Mouse (Mus musculus) hindbrain, embryonic 12.5 days (tissue): ENCODE measurements around the gene Grap2. TPM values are rescaled to one million over a fixed set of nuclear protein-coding genes. Genes with fewer than 3 reads are reported as not detected.

Source experiments
- ATAC-seq: fragments of 200-750 bp; cut with Nextera tagmentation; 2 replicates; pipeline ENCODE4 v1.8.0; 2017; ENCODE audit warnings: moderate TSS enrichment; ENCODE audit not compliant: low FRiP score
- H3K27ac ChIP-seq: fragments of 300-500 bp; sonication (generic); 2 replicates; pipeline ENCODE4 v1.5.1; 2016; ENCODE audit warnings: mild to moderate bottlenecking
- H3K27me3 ChIP-seq: fragments of 300-500 bp; sonication (generic); 2 replicates; pipeline ENCODE4 v1.6.1; 2016; ENCODE audit warnings: mild to moderate bottlenecking
- H3K36me3 ChIP-seq: fragments of 300-500 bp; sonication (generic); 2 replicates; pipeline ENCODE4 v1.6.1; 2016; ENCODE audit warnings: mild to moderate bottlenecking
- H3K4me1 ChIP-seq: fragments of 300-500 bp; sonication (generic); 2 replicates; pipeline ENCODE4 v1.6.1; 2016
- H3K4me2 ChIP-seq: fragments of 300-500 bp; sonication (generic); replicated peaks from 2 replicates; pipeline ENCODE4 v1.6.1; 2016; ENCODE audit warnings: mild to moderate bottlenecking
- H3K4me3 ChIP-seq: fragments of 300-500 bp; sonication (generic); 2 replicates; pipeline ENCODE4 v1.5.1; 2016; ENCODE audit warnings: mild to moderate bottlenecking
- H3K9ac ChIP-seq: fragments of 300-500 bp; sonication (generic); 2 replicates; pipeline ENCODE4 v1.6.1; 2016; ENCODE audit warnings: mild to moderate bottlenecking, moderate library complexity
- H3K9me3 ChIP-seq: fragments of 300-500 bp; sonication (generic); replicated peaks from 2 replicates; pipeline ENCODE4 v1.6.1; 2016; ENCODE audit warnings: mild to moderate bottlenecking
- WGBS: fragments of 180-500 bp; shearing (Covaris S2); methylation state at CpG from one replicate; pipeline ENCODE4 v1.1.7; 2016; 5-methylcytosine and 5-hydroxymethylcytosine counted together
- polyA plus RNA-seq: library from polyadenylated mRNA; unstranded; fragments of >200 nt; fragmentation: Nextera tagmentation; extraction: Ambion mirVana; gene quantifications from 2 replicates; pipeline ENCODE4 v1.2.1, GENCODE M21; 2016

Grap2 gene
- polyA plus RNA-seq, 1 experiment from 2014 or later: 3.0 TPM

- H3K4me3 ChIP-seq: no peak overlapping the region
- WGBS: 93% methylated on average over 5 of the region's 5 CpGs
Measured at GRCm38 (mm10) chr15:80590641-80591040, 18.2 kb downstream of the Grap2 start.

GRCm38 (mm10) chr15:80592737-80593136, 20.3 kb downstream of the Grap2 start:
- Histone ChIP-seq H3K4me2 (no peak overlapping the region), H3K36me3 (no peaks in the 10 kb centered on the region), H3K27ac (no peak overlapping the region), H3K27me3 (0 out of 2 replicates have a peak, but pooled peaks cover 1% of the 10 kb centered on the region), H3K9ac (no peak overlapping the region), H3K4me1 (no peaks in the 10 kb centered on the region; the same call in 1 of the 2 replicates), H3K4me3 (no peak overlapping the region), H3K9me3 (no peaks in the 10 kb centered on the region)
- 90% methylated on average over 6 of the region's 6 CpGs for WGBS
- no peak for ATAC-seq

More at GRCm38 (mm10) chr15:80590641-80591040, 18.2 kb downstream of the Grap2 start:
- ATAC-seq: no peak
- no peaks in the 10 kb centered on the region for H3K36me3 ChIP-seq
- H3K9me3 ChIP-seq: no peaks in the 10 kb centered on the region
- 0 out of 2 replicates have a peak, but pooled peaks cover 2% of the 10 kb centered on the region for H3K27me3 ChIP-seq
- no peak overlapping the region for H3K4me2 ChIP-seq
- peaks cover 2% of the 10 kb centered on the region; the same call in 1 of the 2 replicates for H3K4me1 ChIP-seq
- H3K27ac ChIP-seq: no peak overlapping the region
- no peak overlapping the region for H3K9ac ChIP-seq

- WGBS: 76% methylated on average over 5 of the region's 5 CpGs
Measured at GRCm38 (mm10) chr15:80593877-80594276, 21.5 kb downstream of the Grap2 start.

GRCm38 (mm10) chr15:80598750-80599149, 26.4 kb downstream of the Grap2 start:
- no peak overlapping the region for H3K9ac ChIP-seq
- H3K4me3 ChIP-seq: no peak overlapping the region
- H3K4me1 ChIP-seq: peaks cover 15% of the 10 kb centered on the region
- no peak for ATAC-seq
- H3K9me3 ChIP-seq: no peaks in the 10 kb centered on the region
- H3K36me3 ChIP-seq: no peaks in the 10 kb centered on the region
- no peak overlapping the region for H3K4me2 ChIP-seq
- 78% methylated on average over 12 of the region's 12 CpGs for WGBS
- H3K27ac ChIP-seq: no peak overlapping the region
- H3K27me3 ChIP-seq: no peaks in the 10 kb centered on the region

More at GRCm38 (mm10) chr15:80593877-80594276, 21.5 kb downstream of the Grap2 start:
- no peak overlapping the region for H3K27ac ChIP-seq
- no peak overlapping the region for H3K4me3 ChIP-seq
- H3K4me1 ChIP-seq: no peaks in the 10 kb centered on the region; the same call in 1 of the 2 replicates
- no peaks in the 10 kb centered on the region for H3K36me3 ChIP-seq
- no peaks in the 10 kb centered on the region for H3K9me3 ChIP-seq
- no peaks in the 10 kb centered on the region for H3K27me3 ChIP-seq
- H3K9ac ChIP-seq: no peak overlapping the region
- H3K4me2 ChIP-seq: no peak overlapping the region
- ATAC-seq: no peak

GRCm38 (mm10) chr15:80599213-80599750, 26.9 kb downstream of the Grap2 start:
- H3K4me1 ChIP-seq: peaks cover 15% of the 10 kb centered on the region
- no peaks in the 10 kb centered on the region for H3K9me3 ChIP-seq
- no peaks in the 10 kb centered on the region for H3K36me3 ChIP-seq
- no peak overlapping the region for H3K27ac ChIP-seq
- H3K27me3 ChIP-seq: no peaks in the 10 kb centered on the region
- H3K9ac ChIP-seq: no peak overlapping the region
- 51% methylated on average over 16 of the region's 16 CpGs for WGBS
- ATAC-seq: no peak
- H3K4me2 ChIP-seq: no peak overlapping the region
- H3K4me3 ChIP-seq: no peak overlapping the region

GRCm38 (mm10) chr15:80599843-80600242, 27.4 kb downstream of the Grap2 start:
- no peak for ATAC-seq

GRCm38 (mm10) chr15:80601456-80601855, 29.1 kb downstream of the Grap2 start:
- H3K4me3 ChIP-seq: no peak overlapping the region
- H3K27ac ChIP-seq: no peak overlapping the region

More at GRCm38 (mm10) chr15:80599843-80600242, 27.4 kb downstream of the Grap2 start:
- Histone ChIP-seq H3K9ac (no peak overlapping the region), H3K27me3 (no peaks in the 10 kb centered on the region), H3K4me3 (no peak overlapping the region), H3K4me1 (peaks cover 15% of the 10 kb centered on the region), H3K9me3 (no peaks in the 10 kb centered on the region), H3K36me3 (no peaks in the 10 kb centered on the region), H3K4me2 (no peak overlapping the region), H3K27ac (no peak overlapping the region)
- 88% methylated on average over 4 of the region's 4 CpGs for WGBS

GRCm38 (mm10) chr15:80602487-80602886, 30.1 kb downstream of the Grap2 start:
- WGBS: 46% methylated on average over 7 of the region's 7 CpGs
- Histone ChIP-seq H3K9ac (no peak overlapping the region), H3K4me1 (peaks cover 15% of the 10 kb centered on the region), H3K27me3 (no peaks in the 10 kb centered on the region), H3K27ac (no peak overlapping the region), H3K4me3 (no peak overlapping the region), H3K4me2 (no peak overlapping the region), H3K36me3 (no peaks in the 10 kb centered on the region), H3K9me3 (no peaks in the 10 kb centered on the region)
- ATAC-seq: no peak

More at GRCm38 (mm10) chr15:80601456-80601855, 29.1 kb downstream of the Grap2 start:
- no peak overlapping the region for H3K4me2 ChIP-seq
- no peak overlapping the region for H3K9ac ChIP-seq
- no peaks in the 10 kb centered on the region for H3K27me3 ChIP-seq
- 47% methylated on average over 7 of the region's 7 CpGs for WGBS
- H3K4me1 ChIP-seq: peaks cover 15% of the 10 kb centered on the region
- ATAC-seq: no peak
- H3K36me3 ChIP-seq: no peaks in the 10 kb centered on the region
- H3K9me3 ChIP-seq: no peaks in the 10 kb centered on the region

- Histone ChIP-seq H3K27ac (no peak overlapping the region), H3K4me3 (no peak overlapping the region), H3K27me3 (no peaks in the 10 kb centered on the region), H3K9ac (no peak overlapping the region), H3K4me1 (peaks cover 15% of the 10 kb centered on the region), H3K36me3 (no peaks in the 10 kb centered on the region), H3K9me3 (no peaks in the 10 kb centered on the region), H3K4me2 (no peak overlapping the region)
- ATAC-seq: no peak
- 90% methylated on average over 6 of the region's 6 CpGs for WGBS
Measured at GRCm38 (mm10) chr15:80604026-80604425, 31.6 kb downstream of the Grap2 start.

- no peak for ATAC-seq
- no peaks in the 10 kb centered on the region for H3K9me3 ChIP-seq
- no peak overlapping the region for H3K4me2 ChIP-seq
- H3K27ac ChIP-seq: no peak overlapping the region
- H3K4me1 ChIP-seq: 0 out of 2 replicates have a peak, but pooled peaks cover under 1% of the 10 kb centered on the region
- WGBS: 83% methylated on average over 3 of the region's 3 CpGs
- H3K27me3 ChIP-seq: no peaks in the 10 kb centered on the region
- H3K9ac ChIP-seq: no peak overlapping the region
- no peak overlapping the region for H3K4me3 ChIP-seq
- H3K36me3 ChIP-seq: no peaks in the 10 kb centered on the region
Measured at GRCm38 (mm10) chr15:80607970-80608369, 35.6 kb downstream of the Grap2 start.

- Histone ChIP-seq H3K9ac (no peak overlapping the region), H3K9me3 (no peaks in the 10 kb centered on the region), H3K4me1 (peaks cover 9% of the 10 kb centered on the region; the same call in 1 of the 2 replicates), H3K4me3 (no peak overlapping the region), H3K36me3 (no peaks in the 10 kb centered on the region), H3K27ac (no peak overlapping the region), H3K4me2 (no peak overlapping the region), H3K27me3 (no peaks in the 10 kb centered on the region)
- 80% methylated on average over 2 of the region's 2 CpGs for WGBS
- ATAC-seq: no peak
Measured at GRCm38 (mm10) chr15:80610335-80610734, 37.9 kb downstream of the Grap2 start.

- no peaks in the 10 kb centered on the region for H3K36me3 ChIP-seq
- no peaks in the 10 kb centered on the region for H3K9me3 ChIP-seq
- H3K4me3 ChIP-seq: no peak overlapping the region
- ATAC-seq: no peak
- no peak overlapping the region for H3K9ac ChIP-seq
- no peak overlapping the region for H3K27ac ChIP-seq
- no peak overlapping the region for H3K4me2 ChIP-seq
- 87% methylated on average over 5 of the region's 5 CpGs for WGBS
- peaks cover 7% of the 10 kb centered on the region; the same call in 1 of the 2 replicates for H3K27me3 ChIP-seq
- H3K4me1 ChIP-seq: peaks cover 18% of the 10 kb centered on the region
Measured at GRCm38 (mm10) chr15:80611478-80611877, 39.1 kb downstream of the Grap2 start.

GRCm38 (mm10) chr15:80613904-80614303, 41.5 kb downstream of the Grap2 start:
- Histone ChIP-seq H3K9me3 (no peaks in the 10 kb centered on the region), H3K36me3 (no peaks in the 10 kb centered on the region), H3K9ac (no peak overlapping the region), H3K4me2 (no peak overlapping the region), H3K4me3 (no peak overlapping the region), H3K27me3 (peaks cover 11% of the 10 kb centered on the region), H3K27ac (no peak overlapping the region), H3K4me1 (peaks cover 18% of the 10 kb centered on the region)
- ATAC-seq: no peak
- 59% methylated on average over 5 of the region's 5 CpGs for WGBS
